Mouse (Mus musculus) hindbrain, embryonic 10.5 days (tissue): ENCODE measurements around the gene Fam219b. TPM values are rescaled to one million over a fixed set of nuclear protein-coding genes. Genes with fewer than 3 reads are reported as not detected.
A peak's percentile ranks its signal among the peaks of the same experiment; 100 is the strongest.

Experiments used
- DNase-seq: peaks from one replicate; pipeline ENCODE4 v3.0.0-alpha.2; 2017; ENCODE audit warnings: low spot score
- H3K27ac ChIP-seq: fragments of 300-500 bp; sonication (generic); 2 replicates; pipeline ENCODE4 v1.5.1; 2016; ENCODE audit warnings: mild to moderate bottlenecking, moderate library complexity
- H3K27me3 ChIP-seq: fragments of 300-500 bp; sonication (generic); 2 replicates; pipeline ENCODE4 v1.6.1; 2016; ENCODE audit warnings: mild to moderate bottlenecking; ENCODE audit not compliant: poor library complexity, insufficient read depth, severe bottlenecking
- H3K36me3 ChIP-seq: fragments of 300-500 bp; sonication (generic); 2 replicates; pipeline ENCODE4 v1.6.1; 2016; ENCODE audit warnings: mild to moderate bottlenecking, moderate library complexity
- H3K4me1 ChIP-seq: fragments of 300-500 bp; sonication (generic); replicated peaks from 2 replicates; pipeline ENCODE4 v1.6.1; 2016; ENCODE audit warnings: mild to moderate bottlenecking
- H3K4me3 ChIP-seq: fragments of 300-500 bp; sonication (generic); 2 replicates; pipeline ENCODE4 v1.5.1; 2016; ENCODE audit warnings: mild to moderate bottlenecking, moderate library complexity
- H3K9me3 ChIP-seq: fragments of 300-500 bp; sonication (generic); 2 replicates; pipeline ENCODE4 v1.6.1; 2016; ENCODE audit warnings: mild to moderate bottlenecking, moderate library complexity
- WGBS: fragments of 180-500 bp; shearing (Covaris S2); methylation state at CpG from one replicate; pipeline ENCODE4 v1.1.7; 2016; 5-methylcytosine and 5-hydroxymethylcytosine counted together
- polyA plus RNA-seq: library from polyadenylated mRNA; unstranded; fragments of >200 nt; fragmentation: Nextera tagmentation; extraction: Ambion mirVana; gene quantifications from 2 replicates; pipeline ENCODE4 v1.2.1, GENCODE M21; 2016

Fam219b gene
- polyA plus RNA-seq, 1 experiment from 2014 or later = 16.1 TPM

DNA sequence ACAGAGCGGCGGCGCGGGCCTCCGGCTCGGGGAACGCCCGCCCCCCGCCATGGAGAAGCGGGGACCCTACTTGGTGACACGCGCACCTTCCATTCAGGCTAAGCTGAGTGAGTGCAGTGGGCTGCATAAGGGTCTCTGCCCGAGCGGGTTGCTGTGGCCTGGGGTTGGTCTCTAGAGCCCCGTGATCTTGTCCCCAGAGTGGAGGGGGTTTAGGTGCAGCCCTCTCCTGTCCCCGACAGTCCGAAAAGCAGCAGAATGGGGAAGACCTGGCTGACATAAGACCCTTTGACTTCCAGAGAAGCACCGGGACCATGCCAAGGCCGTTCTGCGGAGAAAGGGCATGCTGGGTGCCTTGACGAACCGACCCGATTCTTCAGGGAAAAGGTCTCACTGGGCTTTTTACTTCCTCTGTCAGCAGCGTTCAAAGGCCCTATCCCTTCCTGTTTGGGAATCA, 427 bp downstream of the Fam219b start:
- Histone ChIP-seq H3K27me3 (no peaks in the 10 kb centered on the region), H3K27ac (peak overlapping the region; percentile 97), H3K36me3 (peaks cover 64% of the 10 kb centered on the region), H3K9me3 (no peaks in the 10 kb centered on the region), H3K4me1 (peaks cover 28% of the 10 kb centered on the region), H3K4me3 (peak overlapping the region; percentile 94)
- WGBS = under 1% methylated on average over 24 of the region's 24 CpGs
- no peak for DNase-seq

- WGBS = 91% methylated on average over 2 of the region's 2 CpGs
- peaks cover 64% of the 10 kb centered on the region for H3K36me3 ChIP-seq
- no peak for DNase-seq
Measured at GRCm38 (mm10) chr9:57539550-57539949, 2.2 kb downstream of the Fam219b start.

DNA sequence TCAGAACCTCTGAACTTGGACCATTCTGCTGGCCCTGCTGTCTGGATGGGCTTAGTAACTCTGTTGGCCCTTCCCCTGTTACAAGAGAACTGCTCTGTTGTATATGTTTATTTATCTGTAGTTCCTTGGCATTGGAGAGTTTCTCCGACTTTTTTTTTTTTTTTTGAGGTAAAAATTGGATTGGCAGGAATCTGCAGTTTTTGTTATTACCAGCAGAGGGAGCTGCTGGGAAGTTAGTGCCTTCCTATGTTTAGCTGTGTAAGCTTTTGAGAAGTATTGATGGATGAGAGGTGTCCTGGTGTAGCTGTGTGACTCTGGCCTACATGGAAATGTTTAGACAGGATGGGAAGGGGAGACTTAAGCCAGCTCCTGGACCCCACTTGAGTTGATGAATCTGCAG, 4.0 kb downstream of the Fam219b start:
- Histone ChIP-seq H3K27me3 (no peaks in the 10 kb centered on the region), H3K36me3 (peaks cover 75% of the 10 kb centered on the region), H3K27ac (no peak overlapping the region), H3K4me1 (peaks cover 28% of the 10 kb centered on the region), H3K9me3 (no peaks in the 10 kb centered on the region), H3K4me3 (no peak overlapping the region)
- 26% methylated on average over 1 of the region's 1 CpGs for WGBS
- DNase-seq = peak; percentile 39

More at GRCm38 (mm10) chr9:57539550-57539949, 2.2 kb downstream of the Fam219b start:
- Histone ChIP-seq H3K4me1 (peaks cover 28% of the 10 kb centered on the region), H3K27ac (no peak overlapping the region), H3K4me3 (no peak overlapping the region), H3K9me3 (no peaks in the 10 kb centered on the region), H3K27me3 (no peaks in the 10 kb centered on the region)

GRCm38 (mm10) chr9:57543951-57544350, 6.6 kb downstream of the Fam219b start:
- Histone ChIP-seq H3K9me3 (no peaks in the 10 kb centered on the region), H3K36me3 (peaks cover 98% of the 10 kb centered on the region)
- 84% methylated on average over 3 of the region's 3 CpGs for WGBS

GRCm38 (mm10) chr9:57547287-57547686, 10.0 kb downstream of the Fam219b start:
- Histone ChIP-seq H3K4me3 (no peak overlapping the region), H3K36me3 (peaks cover 89% of the 10 kb centered on the region), H3K9me3 (no peaks in the 10 kb centered on the region), H3K27me3 (no peaks in the 10 kb centered on the region), H3K27ac (no peak overlapping the region), H3K4me1 (peaks cover 8% of the 10 kb centered on the region)
- WGBS = 85% methylated on average over 5 of the region's 5 CpGs
- DNase-seq = no peak

More at GRCm38 (mm10) chr9:57543951-57544350, 6.6 kb downstream of the Fam219b start:
- DNase-seq = no peak
- Histone ChIP-seq H3K4me3 (no peak overlapping the region), H3K27ac (no peak overlapping the region), H3K27me3 (no peaks in the 10 kb centered on the region), H3K4me1 (peaks cover 5% of the 10 kb centered on the region)

DNA sequence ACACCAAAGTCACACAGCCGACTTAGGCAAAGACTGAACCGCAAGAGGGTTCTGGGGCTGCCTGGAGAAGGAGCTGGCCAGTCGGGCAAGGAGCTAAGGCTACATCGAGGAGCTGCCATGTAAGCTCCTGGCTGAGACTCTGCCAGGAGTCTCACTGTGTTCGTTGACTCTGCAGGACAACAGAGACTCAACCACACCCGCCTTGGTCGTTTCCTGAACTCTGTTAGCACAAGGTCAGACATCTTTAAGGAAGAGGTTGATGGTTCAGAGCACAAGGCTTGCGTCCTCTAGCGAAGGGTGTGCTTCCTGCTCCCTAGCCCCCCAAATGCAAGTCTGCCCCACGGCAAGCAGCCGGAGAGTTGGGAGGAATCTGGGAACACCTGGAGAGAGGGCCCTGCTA, 10.5 kb downstream of the Fam219b start:
- H3K4me3 ChIP-seq = no peak overlapping the region
- peaks cover 8% of the 10 kb centered on the region for H3K4me1 ChIP-seq
- WGBS = 94% methylated on average over 11 of the region's 11 CpGs
- no peak overlapping the region for H3K27ac ChIP-seq
- no peaks in the 10 kb centered on the region for H3K27me3 ChIP-seq
- DNase-seq = no peak
- H3K36me3 ChIP-seq = peaks cover 83% of the 10 kb centered on the region
- H3K9me3 ChIP-seq = no peaks in the 10 kb centered on the region

GRCm38 (mm10) chr9:57549186-57549585, 11.9 kb downstream of the Fam219b start:
- 0 out of 2 replicates have a peak overlapping the region, but pooled peaks have one; percentile 1 for H3K4me3 ChIP-seq
- no peaks in the 10 kb centered on the region for H3K27me3 ChIP-seq
- 95% methylated on average over 4 of the region's 4 CpGs for WGBS
- H3K4me1 ChIP-seq = peaks cover 19% of the 10 kb centered on the region
- peaks cover 70% of the 10 kb centered on the region for H3K36me3 ChIP-seq
- DNase-seq = no peak
- H3K9me3 ChIP-seq = no peaks in the 10 kb centered on the region
- no peak overlapping the region for H3K27ac ChIP-seq

DNA sequence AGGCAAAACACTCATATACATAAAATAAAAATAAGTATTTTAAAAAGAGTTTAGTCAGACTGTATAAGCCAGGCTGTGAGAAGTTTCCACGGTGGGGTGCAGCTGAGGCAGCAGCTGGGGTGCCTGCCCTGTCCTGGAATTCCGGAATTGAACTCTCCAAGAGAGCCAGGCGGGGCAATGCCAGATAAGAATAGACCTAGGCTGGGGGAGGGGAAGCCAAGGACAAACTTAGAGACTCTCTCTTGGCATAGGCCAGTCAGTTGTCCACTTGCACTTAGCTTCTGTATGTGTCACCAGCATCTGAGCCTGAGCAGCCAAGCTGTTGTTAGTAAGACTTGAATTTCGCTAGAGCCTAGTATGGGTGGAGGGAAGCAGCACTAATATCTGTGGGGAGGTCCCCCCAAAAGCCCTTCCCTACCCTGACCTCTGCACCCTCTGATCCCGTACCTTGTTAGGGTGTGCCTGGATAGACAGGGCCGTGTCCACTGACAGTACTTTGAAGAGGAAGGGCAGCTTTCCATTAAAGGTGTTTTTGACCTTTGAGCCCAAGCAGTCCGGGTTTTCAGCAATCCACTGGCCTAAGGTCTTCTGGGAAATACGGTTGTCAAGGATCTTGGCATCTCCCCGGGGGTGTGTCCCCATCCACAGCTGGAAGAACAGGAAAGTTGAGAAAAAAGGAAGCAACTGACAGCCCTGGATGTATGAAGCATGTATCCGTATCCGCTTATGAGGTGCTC, 13.0 kb downstream of the Fam219b start:
- no peak overlapping the region for H3K4me3 ChIP-seq
- no peaks in the 10 kb centered on the region for H3K9me3 ChIP-seq
- H3K4me1 ChIP-seq = peaks cover 24% of the 10 kb centered on the region
- peaks cover 59% of the 10 kb centered on the region for H3K36me3 ChIP-seq
- no peak for DNase-seq
- H3K27me3 ChIP-seq = no peaks in the 10 kb centered on the region
- WGBS = 91% methylated on average over 11 of the region's 11 CpGs
- H3K27ac ChIP-seq = no peak overlapping the region

DNA sequence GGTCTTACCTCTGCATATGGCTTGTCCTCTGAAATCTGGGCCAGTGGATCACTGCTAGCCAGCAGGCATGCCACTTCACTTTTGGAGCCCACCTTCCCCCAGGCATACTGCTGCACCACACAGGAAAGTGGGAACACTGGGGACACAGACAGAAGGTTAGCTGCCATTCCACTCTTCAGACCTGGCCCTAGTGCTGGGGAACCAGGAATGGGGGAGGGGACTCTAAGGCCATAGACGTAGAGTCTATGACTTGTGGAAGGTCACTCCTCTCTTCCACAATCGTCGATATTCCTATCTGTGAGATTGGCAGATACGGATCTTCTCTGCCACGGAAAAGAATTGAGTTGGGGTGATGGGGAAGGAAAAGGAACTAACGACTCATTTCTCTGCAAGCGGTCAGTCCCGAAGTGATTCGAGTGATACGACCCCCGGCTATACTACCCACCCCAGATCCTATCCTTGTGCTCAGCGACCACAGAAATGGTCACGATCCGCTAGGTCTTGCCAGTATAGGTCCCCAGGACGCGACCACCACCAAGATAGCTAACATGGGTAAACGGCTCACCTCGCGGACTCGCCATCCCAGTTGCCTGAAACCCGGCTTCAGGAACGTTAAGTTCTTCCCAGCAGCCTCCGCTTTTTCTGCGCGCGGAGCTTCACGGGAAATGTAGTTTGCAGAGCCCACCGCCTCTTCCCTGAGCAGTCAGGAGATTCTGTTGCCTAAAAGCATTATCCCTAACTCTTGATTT, 15.0 kb downstream of the Fam219b start, which contains the start of gene Mpi:
TSS of gene Mpi (minus strand) at position 625 of the 749 bp plus-strand sequence.
- Histone ChIP-seq H3K27ac (peak within 1 kb of the TSS; percentile 89), H3K9me3 (no peaks in the 10 kb centered on the region), H3K4me1 (peaks cover 24% of the 10 kb centered on the region), H3K36me3 (peaks cover 39% of the 10 kb centered on the region), H3K27me3 (no peaks in the 10 kb centered on the region), H3K4me3 (peak within 1 kb of the TSS; percentile 76)
- DNase-seq = peak; percentile 70
- WGBS = under 1% methylated on average over 28 of the region's 28 CpGs

- DNase-seq = no peak
- Histone ChIP-seq H3K27me3 (no peaks in the 10 kb centered on the region), H3K9me3 (no peaks in the 10 kb centered on the region), H3K36me3 (peaks cover 30% of the 10 kb centered on the region), H3K4me3 (no peak overlapping the region), H3K4me1 (peaks cover 24% of the 10 kb centered on the region), H3K27ac (peak overlapping the region; percentile 89; the same call in 1 of the 2 replicates)
- WGBS = 70% methylated on average over 11 of the region's 11 CpGs
Measured at GRCm38 (mm10) chr9:57553119-57553518, 15.8 kb downstream of the Fam219b start.

DNA sequence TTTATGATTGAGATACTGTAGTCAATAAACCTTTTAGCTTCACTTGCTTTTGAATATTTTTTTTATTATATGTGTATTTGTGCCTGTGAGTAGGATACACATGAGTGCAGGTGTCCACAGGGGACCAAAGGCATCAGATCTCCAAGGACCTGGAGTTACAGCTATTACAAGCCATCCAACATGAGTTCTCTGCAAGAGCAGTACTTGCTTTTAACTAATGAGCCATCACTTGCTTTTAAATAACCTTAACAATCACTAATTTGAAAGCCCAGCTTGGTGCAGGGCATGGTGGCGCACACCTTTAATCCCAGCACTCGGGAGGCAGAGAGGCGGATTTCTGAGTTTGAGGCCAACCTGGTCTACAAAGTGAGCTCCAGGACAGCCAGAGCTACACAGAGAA, 17.4 kb downstream of the Fam219b start:
- Histone ChIP-seq H3K27ac (no peak overlapping the region), H3K4me1 (peaks cover 24% of the 10 kb centered on the region), H3K4me3 (no peak overlapping the region), H3K36me3 (peaks cover 14% of the 10 kb centered on the region), H3K27me3 (no peaks in the 10 kb centered on the region), H3K9me3 (no peaks in the 10 kb centered on the region)
- 32% methylated on average over 3 of the region's 3 CpGs for WGBS
- no peak for DNase-seq

DNA sequence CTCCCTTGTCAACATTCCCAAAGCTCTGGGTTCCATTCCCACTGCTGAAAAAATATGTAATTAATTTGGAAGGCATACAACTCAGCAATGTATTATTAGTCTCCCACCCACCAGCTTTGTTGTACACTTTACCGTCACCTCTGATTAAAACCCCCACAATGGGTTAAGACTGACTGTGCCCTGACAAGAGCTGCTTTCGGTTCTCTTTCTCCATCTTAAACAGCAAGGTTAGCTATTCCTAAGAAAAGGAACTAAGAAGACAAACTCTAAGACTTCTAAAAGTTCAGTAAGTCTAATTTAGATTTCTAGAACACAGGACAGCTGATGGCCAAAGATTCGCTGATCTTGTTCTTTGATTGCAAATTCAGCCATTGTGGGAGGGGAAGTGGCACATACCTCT, 19.9 kb downstream of the Fam219b start:
- Histone ChIP-seq H3K4me1 (peaks cover 34% of the 10 kb centered on the region), H3K36me3 (no peaks in the 10 kb centered on the region), H3K27ac (no peak overlapping the region), H3K9me3 (no peaks in the 10 kb centered on the region), H3K27me3 (no peaks in the 10 kb centered on the region), H3K4me3 (no peak overlapping the region)
- whole genome bisulfite sequencing = 80% methylated on average over 3 of the region's 3 CpGs
- DNase-seq = no peak

- H3K9me3 ChIP-seq = no peaks in the 10 kb centered on the region
- no peaks in the 10 kb centered on the region for H3K36me3 ChIP-seq
- no peak overlapping the region for H3K4me3 ChIP-seq
- 85% methylated on average over 4 of the region's 4 CpGs for WGBS
- no peak overlapping the region for H3K27ac ChIP-seq
- H3K27me3 ChIP-seq = no peaks in the 10 kb centered on the region
- no peak for DNase-seq
- peaks cover 37% of the 10 kb centered on the region for H3K4me1 ChIP-seq
Measured at GRCm38 (mm10) chr9:57558625-57559024, 21.3 kb downstream of the Fam219b start.
